Mouse (Mus musculus): Measurements from ENCODE around the gene Fam13a. TPM values are rescaled to one million over a fixed set of nuclear protein-coding genes. Genes with fewer than 3 reads are reported as not detected.
A peak's percentile ranks its signal among the peaks of the same experiment; 100 is the strongest.

The Fam13a gene
- polyA plus RNA-seq, 1 experiment from 2014 or later = 13.7 TPM

DNA sequence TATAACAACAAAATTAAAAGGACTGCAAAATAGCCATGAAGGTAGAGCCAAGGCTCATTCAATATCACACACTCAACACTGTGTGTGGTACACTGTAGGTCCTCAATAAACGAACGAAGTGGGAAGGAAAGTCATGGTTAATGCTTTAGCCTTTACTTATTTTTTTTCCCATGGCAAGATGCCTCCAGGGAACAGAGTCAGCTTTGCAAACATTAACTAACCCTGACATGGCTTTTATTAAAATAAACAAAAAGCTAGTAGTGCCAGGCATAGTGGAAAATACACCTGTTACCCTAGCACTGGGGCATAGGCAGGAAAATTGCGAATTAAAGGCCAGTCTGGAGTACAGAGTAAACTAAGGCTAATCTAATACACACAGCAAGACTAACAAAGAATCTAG is 35.2 kb downstream of the Fam13a start:
- H3K27ac ChIP-seq (replicated peaks) = no peak overlapping the region
- H3K4me1 ChIP-seq = no peaks in the 10 kb centered on the region
- no peak overlapping the region for H3K9ac ChIP-seq (replicated peaks)
- no peaks in the 10 kb centered on the region for H3K27me3 ChIP-seq (replicated peaks)
- no peak overlapping the region for H3K4me2 ChIP-seq
- no peak overlapping the region for H3K4me3 ChIP-seq (replicated peaks)
- H3K9me3 ChIP-seq (replicated peaks) = no peaks in the 10 kb centered on the region
- no peak for ATAC-seq (ENCODE audit: low FRiP score)
- 76% methylated on average over 3 of the region's 3 CpGs for WGBS
- no peaks in the 10 kb centered on the region for H3K36me3 ChIP-seq

DNA sequence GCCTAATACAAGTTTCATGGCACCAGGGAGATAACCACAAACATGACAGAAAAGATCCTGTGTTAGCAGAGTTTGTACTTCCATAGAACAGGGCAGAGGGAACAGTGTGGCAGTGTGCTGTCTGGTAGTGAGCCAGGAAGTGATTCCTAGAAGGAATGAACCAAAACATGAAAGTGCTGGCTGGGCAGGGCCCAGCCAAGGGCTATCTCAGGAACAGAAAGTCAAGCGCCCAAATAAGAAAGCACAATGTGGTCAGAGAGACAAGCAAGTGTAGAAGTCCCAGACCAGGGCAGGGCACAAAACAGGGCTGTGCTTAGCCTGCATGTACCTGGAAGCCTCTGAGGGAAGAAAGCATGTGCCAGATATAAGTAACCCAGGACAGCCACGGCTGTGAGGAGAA is 35.6 kb downstream of the Fam13a start:
- Histone ChIP-seq H3K27me3 (replicated peaks) (no peaks in the 10 kb centered on the region), H3K4me2 (no peak overlapping the region), H3K9me3 (replicated peaks) (no peaks in the 10 kb centered on the region), H3K4me1 (no peaks in the 10 kb centered on the region), H3K9ac (replicated peaks) (no peak overlapping the region), H3K4me3 (replicated peaks) (no peak overlapping the region), H3K27ac (replicated peaks) (no peak overlapping the region), H3K36me3 (no peaks in the 10 kb centered on the region)
- WGBS = 95% methylated on average over 2 of the region's 2 CpGs
- ATAC-seq (ENCODE audit: low FRiP score) = no peak

DNA sequence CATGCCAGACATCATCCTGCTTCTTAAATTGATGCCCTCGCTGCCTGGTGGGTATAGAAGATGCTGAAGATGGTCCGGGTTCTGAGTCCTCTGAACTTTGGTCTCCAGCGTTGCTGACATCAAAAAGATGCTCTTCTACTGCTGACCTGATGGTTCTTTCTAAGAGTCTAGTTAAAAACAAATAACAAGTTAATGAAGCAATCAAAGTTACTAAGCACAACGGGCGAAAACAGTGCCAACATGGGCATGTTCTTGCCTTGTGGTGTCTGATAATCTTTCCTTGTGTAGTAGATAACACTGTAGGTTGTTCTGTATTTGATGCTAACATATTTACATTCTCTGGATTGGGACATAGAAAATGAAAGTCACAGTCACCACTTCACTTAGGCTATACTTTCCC is 37.2 kb downstream of the Fam13a start:
- Histone ChIP-seq H3K9ac (replicated peaks) (no peak overlapping the region), H3K27me3 (replicated peaks) (no peaks in the 10 kb centered on the region), H3K4me1 (no peaks in the 10 kb centered on the region), H3K4me3 (replicated peaks) (no peak overlapping the region), H3K4me2 (no peak overlapping the region), H3K27ac (replicated peaks) (no peak overlapping the region), H3K36me3 (no peaks in the 10 kb centered on the region), H3K9me3 (replicated peaks) (no peaks in the 10 kb centered on the region)
- ATAC-seq (ENCODE audit: low FRiP score) = no peak
- WGBS = 92% methylated on average over 5 of the region's 5 CpGs

- H3K4me3 ChIP-seq (replicated peaks) = no peak overlapping the region
- H3K9ac ChIP-seq (replicated peaks) = no peak overlapping the region
- ATAC-seq (ENCODE audit: low FRiP score) = no peak
- H3K27ac ChIP-seq (replicated peaks) = no peak overlapping the region
- no peaks in the 10 kb centered on the region for H3K9me3 ChIP-seq (replicated peaks)
- H3K36me3 ChIP-seq = no peaks in the 10 kb centered on the region; the same call in 1 of the 2 replicates
- H3K27me3 ChIP-seq (replicated peaks) = no peaks in the 10 kb centered on the region
- 74% methylated on average over 8 of the region's 8 CpGs for WGBS
- H3K4me1 ChIP-seq = no peaks in the 10 kb centered on the region
- H3K4me2 ChIP-seq = no peak overlapping the region
Measured at GRCm38 (mm10) chr6:58985186-58985585, 39.2 kb downstream of the Fam13a start.

DNA sequence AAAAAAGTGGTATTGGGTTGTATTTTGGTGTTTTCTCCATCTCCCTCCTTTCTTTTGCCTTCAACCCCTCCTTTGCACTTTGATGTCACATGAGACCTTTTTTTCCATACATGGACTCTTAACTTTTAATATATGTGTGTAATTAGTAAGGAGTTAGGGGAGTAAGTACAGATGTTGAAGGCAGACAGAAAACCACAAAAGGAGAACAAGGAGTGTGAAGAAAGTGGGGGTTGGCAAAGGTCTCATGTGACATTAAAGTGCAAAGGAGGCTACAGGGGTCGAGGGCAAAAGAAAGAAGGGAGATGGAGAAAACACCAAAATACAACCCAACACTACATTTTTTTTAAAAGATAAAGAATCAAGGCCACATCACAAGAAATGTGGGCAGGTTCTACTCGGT is 49.1 kb downstream of the Fam13a start:
- no peak for ATAC-seq (ENCODE audit: low FRiP score)
- Histone ChIP-seq H3K9me3 (replicated peaks) (no peaks in the 10 kb centered on the region), H3K36me3 (0 out of 2 replicates have a peak, but pooled peaks cover 3% of the 10 kb centered on the region), H3K4me3 (replicated peaks) (no peak overlapping the region), H3K9ac (replicated peaks) (no peak overlapping the region), H3K4me2 (no peak overlapping the region), H3K27me3 (replicated peaks) (no peaks in the 10 kb centered on the region), H3K4me1 (no peaks in the 10 kb centered on the region), H3K27ac (replicated peaks) (no peak overlapping the region)
- WGBS = 77% methylated on average over 2 of the region's 2 CpGs

- Histone ChIP-seq H3K4me1 (no peaks in the 10 kb centered on the region), H3K9ac (replicated peaks) (no peak overlapping the region), H3K27ac (replicated peaks) (no peak overlapping the region), H3K4me2 (no peak overlapping the region), H3K36me3 (0 out of 2 replicates have a peak, but pooled peaks cover 3% of the 10 kb centered on the region), H3K4me3 (replicated peaks) (no peak overlapping the region), H3K9me3 (replicated peaks) (no peaks in the 10 kb centered on the region), H3K27me3 (replicated peaks) (no peaks in the 10 kb centered on the region)
- ATAC-seq (ENCODE audit: low FRiP score) = no peak
- 91% methylated on average over 2 of the region's 2 CpGs for WGBS
Measured at GRCm38 (mm10) chr6:58974428-58974827, 49.9 kb downstream of the Fam13a start.

DNA sequence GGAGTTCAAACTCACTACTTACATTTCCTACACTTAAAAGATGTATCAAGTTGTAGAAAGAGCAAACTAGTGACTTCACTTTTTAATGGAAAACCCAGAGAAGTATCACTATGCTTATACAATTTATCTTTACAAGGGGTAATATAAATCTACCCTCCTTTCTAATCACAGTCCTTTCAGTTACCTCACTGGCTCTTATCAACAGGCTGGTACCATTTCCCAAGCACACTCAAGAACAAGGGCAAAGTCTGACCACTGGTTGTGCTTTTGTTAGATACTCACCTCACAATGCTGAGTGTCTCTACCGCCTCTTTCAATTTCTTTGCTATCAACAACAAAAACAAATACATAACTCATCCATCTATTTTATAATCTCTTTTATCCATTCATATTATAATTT is 51.5 kb downstream of the Fam13a start:
- no peak overlapping the region for H3K4me3 ChIP-seq (replicated peaks)
- no peak overlapping the region for H3K9ac ChIP-seq (replicated peaks)
- no peak overlapping the region for H3K4me2 ChIP-seq
- no peaks in the 10 kb centered on the region for H3K9me3 ChIP-seq (replicated peaks)
- WGBS = 91% methylated on average over 1 of the region's 1 CpGs
- no peak for ATAC-seq (ENCODE audit: low FRiP score)
- 0 out of 2 replicates have a peak, but pooled peaks cover 3% of the 10 kb centered on the region for H3K36me3 ChIP-seq
- no peaks in the 10 kb centered on the region for H3K4me1 ChIP-seq
- H3K27me3 ChIP-seq (replicated peaks) = no peaks in the 10 kb centered on the region
- no peak overlapping the region for H3K27ac ChIP-seq (replicated peaks)

DNA sequence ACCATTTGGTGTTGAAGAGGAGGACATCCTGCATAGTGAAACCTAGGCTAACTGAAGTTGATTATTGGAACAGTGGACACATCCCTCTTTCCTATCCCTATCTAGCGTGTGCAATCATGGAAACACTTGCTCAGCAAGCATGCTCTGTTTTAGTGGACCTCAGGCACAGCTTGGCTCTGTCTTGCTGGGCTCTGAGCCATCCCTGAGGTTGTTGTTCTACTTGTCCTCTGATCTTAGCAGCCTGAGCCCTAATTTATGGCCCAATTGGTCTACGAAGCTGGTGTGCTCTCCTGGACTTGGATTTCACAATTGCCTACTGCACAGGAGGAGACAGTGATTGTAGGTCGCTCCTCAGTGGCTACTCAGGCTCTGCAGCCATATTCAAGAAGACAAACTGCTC is 56.1 kb downstream of the Fam13a start:
- Histone ChIP-seq H3K9ac (replicated peaks) (no peak overlapping the region), H3K4me1 (peaks cover 10% of the 10 kb centered on the region), H3K4me2 (no peak overlapping the region), H3K4me3 (replicated peaks) (no peak overlapping the region), H3K9me3 (replicated peaks) (no peaks in the 10 kb centered on the region), H3K36me3 (no peaks in the 10 kb centered on the region), H3K27ac (replicated peaks) (no peak overlapping the region), H3K27me3 (replicated peaks) (no peaks in the 10 kb centered on the region)
- ATAC-seq (ENCODE audit: low FRiP score) = peak; percentile 5; the same call in 1 of the 2 replicates
- 41% methylated on average over 3 of the region's 3 CpGs for WGBS

DNA sequence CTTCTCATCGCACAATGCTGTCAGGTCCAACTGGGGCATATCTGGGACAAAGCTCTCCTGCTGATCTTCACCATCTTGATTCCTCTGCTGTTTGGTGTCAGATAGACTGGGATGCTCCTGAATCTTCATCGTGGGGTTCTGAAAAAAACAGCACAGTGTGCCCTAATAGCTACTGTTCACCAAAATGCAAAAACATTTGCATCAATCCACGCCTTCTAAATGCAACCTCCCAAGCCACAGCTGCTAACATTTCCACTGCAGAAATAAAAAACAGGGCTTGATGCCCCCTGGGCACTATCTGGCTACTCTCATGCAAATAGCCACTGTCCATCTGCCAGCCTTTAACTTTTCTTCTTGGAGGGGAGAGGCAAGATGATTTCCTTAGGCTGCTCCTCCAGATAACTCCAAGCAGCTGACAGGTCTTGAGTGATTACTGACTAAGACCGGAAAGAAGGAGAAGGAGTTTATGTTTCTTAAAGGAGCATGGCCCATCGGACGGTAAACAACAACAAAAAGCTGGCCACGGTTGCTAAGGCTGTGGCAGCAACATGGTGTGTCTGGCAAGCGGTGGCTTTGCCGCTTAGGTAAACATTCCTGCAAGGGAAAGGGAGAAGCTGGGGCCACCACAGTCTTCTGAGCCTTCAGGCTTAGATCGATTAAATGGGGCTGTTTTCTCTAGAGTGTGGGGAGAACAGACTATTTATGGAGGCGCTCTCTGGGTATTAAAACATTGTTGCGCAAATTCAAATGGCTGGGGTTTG is 59.1 kb downstream of the Fam13a start:
- ATAC-seq (ENCODE audit: low FRiP score) = no peak; the same call in 1 of the 2 replicates
- 25% methylated on average over 12 of the region's 12 CpGs for WGBS
- Histone ChIP-seq H3K27ac (replicated peaks) (peak overlapping the region; percentile 37; the same call in 1 of the 2 replicates), H3K4me1 (peaks cover 10% of the 10 kb centered on the region), H3K9ac (replicated peaks) (no peak overlapping the region), H3K9me3 (replicated peaks) (no peaks in the 10 kb centered on the region), H3K4me3 (replicated peaks) (peak overlapping the region; percentile 3; the same call in 1 of the 2 replicates), H3K4me2 (peak overlapping the region; percentile 44), H3K27me3 (replicated peaks) (no peaks in the 10 kb centered on the region), H3K36me3 (no peaks in the 10 kb centered on the region)

DNA sequence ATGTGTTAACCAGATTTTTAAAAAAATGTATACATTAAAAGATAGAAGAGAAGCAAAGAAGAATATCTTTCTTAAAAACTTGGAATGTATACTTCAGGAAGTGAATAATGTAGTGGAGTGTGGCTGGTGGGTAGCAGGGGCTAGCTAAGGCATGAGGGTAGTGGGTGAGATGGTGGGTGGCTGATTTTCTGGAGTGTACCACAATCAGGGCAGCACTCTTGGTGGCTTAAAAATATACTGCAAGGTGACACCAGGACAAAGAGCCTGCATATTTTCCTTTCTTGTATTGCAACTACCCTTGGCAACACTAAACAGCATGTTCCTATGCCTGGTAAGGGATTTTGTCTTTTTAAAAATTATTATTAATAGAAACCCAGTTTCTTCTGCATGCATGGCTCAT is 59.8 kb downstream of the Fam13a start:
- Histone ChIP-seq H3K4me1 (peaks cover 10% of the 10 kb centered on the region), H3K9ac (replicated peaks) (no peak overlapping the region), H3K9me3 (replicated peaks) (no peaks in the 10 kb centered on the region), H3K36me3 (no peaks in the 10 kb centered on the region), H3K4me2 (no peak overlapping the region; the same call in 1 of the 2 replicates), H3K27me3 (replicated peaks) (no peaks in the 10 kb centered on the region), H3K27ac (replicated peaks) (no peak overlapping the region), H3K4me3 (replicated peaks) (no peak overlapping the region)
- ATAC-seq (ENCODE audit: low FRiP score) = no peak

DNA sequence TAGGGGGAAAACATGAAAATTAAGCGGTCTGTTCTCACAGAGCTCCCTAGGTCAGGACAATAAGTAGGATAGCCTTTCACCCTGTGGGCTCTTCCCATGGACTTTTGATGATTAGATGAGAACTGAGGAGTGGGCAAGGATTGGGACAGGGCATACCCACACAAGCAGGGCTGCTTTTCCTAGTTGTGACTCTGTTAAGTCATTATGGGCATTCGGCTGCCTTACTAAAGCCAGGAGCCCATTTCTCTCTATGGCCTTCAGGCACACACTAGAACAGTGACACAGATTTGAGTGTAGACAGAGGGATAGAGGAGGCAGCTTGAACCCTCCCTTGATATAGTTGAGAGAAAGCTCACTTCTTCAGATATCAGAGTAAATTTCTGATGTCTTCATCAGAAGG is 60.3 kb downstream of the Fam13a start:
- Histone ChIP-seq H3K4me2 (no peak overlapping the region), H3K27ac (replicated peaks) (no peak overlapping the region), H3K9me3 (replicated peaks) (no peaks in the 10 kb centered on the region), H3K9ac (replicated peaks) (no peak overlapping the region), H3K4me1 (peaks cover 10% of the 10 kb centered on the region), H3K4me3 (replicated peaks) (no peak overlapping the region), H3K36me3 (no peaks in the 10 kb centered on the region), H3K27me3 (replicated peaks) (no peaks in the 10 kb centered on the region)
- 92% methylated on average over 2 of the region's 2 CpGs for WGBS
- ATAC-seq (ENCODE audit: low FRiP score) = no peak

- no peak overlapping the region for H3K27ac ChIP-seq (replicated peaks)
- ATAC-seq (ENCODE audit: low FRiP score) = no peak
- WGBS = 85% methylated on average over 5 of the region's 5 CpGs
- H3K36me3 ChIP-seq = no peaks in the 10 kb centered on the region
- no peak overlapping the region for H3K9ac ChIP-seq (replicated peaks)
- H3K4me3 ChIP-seq (replicated peaks) = no peak overlapping the region
- H3K27me3 ChIP-seq (replicated peaks) = no peaks in the 10 kb centered on the region
- no peaks in the 10 kb centered on the region for H3K9me3 ChIP-seq (replicated peaks)
- peaks cover 10% of the 10 kb centered on the region for H3K4me1 ChIP-seq
- H3K4me2 ChIP-seq = no peak overlapping the region
Measured at GRCm38 (mm10) chr6:58962691-58963090, 61.7 kb downstream of the Fam13a start.

Data from neural tube, embryonic 15.5 days (tissue).